Mouse (Mus musculus): ENCODE results near the gene 1810009A15Rik. TPM values are rescaled to one million over a fixed set of nuclear protein-coding genes. Genes with fewer than 3 reads are reported as not detected.
A peak's percentile ranks its signal among the peaks of the same experiment; 100 is the strongest.

The 1810009A15Rik gene
- total and polyA plus RNA-seq, 3 experiments = 157 to 218 (median 161) TPM

DNA sequence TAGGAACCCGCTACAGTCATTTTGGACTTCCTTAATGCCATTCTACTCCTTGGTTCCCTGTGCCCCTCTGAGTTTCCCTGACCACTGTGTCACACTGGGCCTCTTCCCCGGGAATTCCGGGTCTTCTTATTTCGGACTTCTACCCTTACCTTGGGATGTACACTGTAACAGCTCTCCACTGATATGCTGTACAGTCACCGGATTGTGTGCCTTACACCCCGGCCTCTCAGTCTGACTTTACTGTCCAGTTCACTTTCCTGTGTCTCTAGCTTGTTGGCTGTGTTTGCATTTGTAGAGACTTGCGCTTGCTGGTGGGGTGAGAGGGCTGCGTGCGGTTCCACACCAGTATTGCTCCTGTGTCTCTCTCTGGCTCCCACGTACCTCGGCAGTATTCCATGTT lies 41.5 kb downstream of the 1810009A15Rik start:
- TF ChIP-seq ELF1 (IDR thresholded peaks at IDR 0.05; ENCODE audit: low read depth, low read length) (no peak), RAD21 (IDR thresholded peaks at IDR 0.05; ENCODE audit: low read depth, low read length) (no peak), ZMIZ1 (IDR thresholded peaks at IDR 0.05; ENCODE audit: low read depth, low read length) (no peak), SIN3A (IDR thresholded peaks at IDR 0.05; ENCODE audit: low read length) (no peak), MEF2A (IDR thresholded peaks at IDR 0.05; ENCODE audit: borderline replicate concordance, low read depth, low read length) (no peak), USF2 (conservative IDR thresholded peaks at IDR 0.05; ENCODE audit: low read depth, low read length) (no peak), TCF12 (IDR thresholded peaks at IDR 0.05; ENCODE audit: low read depth, low read length) (no peak), CHD1 (IDR thresholded peaks at IDR 0.05; ENCODE audit: low read depth, low read length) (no peak), NELFE (IDR thresholded peaks at IDR 0.05; ENCODE audit: low read depth, low read length) (no peak), GABPA (IDR thresholded peaks at IDR 0.05; ENCODE audit: insufficient replicate concordance, low read depth, low read length) (no peak), POLR2A (IDR thresholded peaks at IDR 0.05; ENCODE audit: low read depth, low read length) (no peak), E2F4 (IDR thresholded peaks at IDR 0.05; ENCODE audit: insufficient replicate concordance, low read depth, low read length) (no peak), HCFC1 (IDR thresholded peaks at IDR 0.05; ENCODE audit: low read depth, low read length) (no peak), JUND (conservative IDR thresholded peaks at IDR 0.05; ENCODE audit: low read depth, low read length) (no peak), SMC3 (IDR thresholded peaks at IDR 0.05; ENCODE audit: low read depth, low read length) (no peak), MAZ (IDR thresholded peaks at IDR 0.05; ENCODE audit: low read depth, low read length) (no peak), ZC3H11A (IDR thresholded peaks at IDR 0.05; ENCODE audit: low read depth, low read length) (no peak)
- H3K4me3 ChIP-seq (replicated peaks in 1 of 3; ENCODE audit: low read depth in 2 of 3, low read length in 2 of 3, poor library complexity in 1 of 3) = peak overlapping the region; percentile 80 to 93 (median 89)
- peak overlapping the region; percentile 76 for H3K4me2 ChIP-seq (ENCODE audit: insufficient read depth, low read depth, poor library complexity, severe bottlenecking)
- peak overlapping the region; percentile 83 for H3K9ac ChIP-seq (ENCODE audit: insufficient read depth, low read depth)
- no peak for DNase-seq (ENCODE audit: extremely low read depth)
- no peaks in the 10 kb centered on the region for H3K27me3 ChIP-seq (replicated peaks)
- H3K36me3 ChIP-seq (replicated peaks in 1 of 2; ENCODE audit: control insufficient read depth in 1 of 2, insufficient read depth in 1 of 2, low read length in 1 of 2) = peaks cover 42 to 78% of the 10 kb centered on the region in 2 experiments
- in situ Hi-C loops (cut with MboI; ENCODE audit: low pct_ligation_motif_present, low pct_unique_long_range_greater_than_20kb, low sequenced_read_pairs) = no loop called here
- H3K27ac ChIP-seq (ENCODE audit: insufficient read depth, low read depth) = peak overlapping the region; percentile 75
- no peaks in the 10 kb centered on the region for H3K9me3 ChIP-seq (replicated peaks; ENCODE audit: low read length)
- dilution Hi-C loops (cut with MboI; ENCODE audit: extremely low pct_ligation_motif_present, extremely low pct_unique_long_range_greater_than_20kb, low sequenced_read_pairs) = no loop called here
- peaks cover 12 to 31% of the 10 kb centered on the region in 2 experiments; a peak in 3 of 4 replicates for H3K4me1 ChIP-seq (ENCODE audit: control insufficient read depth in 1 of 2, insufficient read depth in 2 of 2)
- peaks cover 6% of the 10 kb centered on the region; the same call in 1 of the 2 replicates for H3K79me2 ChIP-seq (replicated peaks; ENCODE audit: control insufficient read depth, extremely low read depth, insufficient read depth, poor library complexity, severe bottlenecking)

DNA sequence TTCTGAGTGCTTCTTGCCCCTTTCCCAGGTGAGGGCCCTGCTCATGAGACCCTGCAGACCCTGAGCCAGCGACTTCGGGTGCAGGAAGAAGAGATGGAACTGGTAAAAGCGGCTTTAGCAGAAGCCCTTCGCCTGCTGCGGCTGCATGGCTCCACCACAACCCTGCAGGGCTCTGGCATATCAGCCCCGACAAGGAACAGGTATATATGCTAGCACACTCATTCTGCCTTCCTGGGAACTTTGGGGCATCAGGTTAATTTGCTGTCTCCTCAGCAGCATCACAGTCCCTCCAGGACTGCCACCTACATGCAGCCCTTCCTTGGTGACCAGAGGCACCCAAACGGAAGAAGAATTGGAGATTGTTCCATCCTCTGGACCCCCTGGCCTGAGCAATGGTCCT lies 42.1 kb downstream of the 1810009A15Rik start:
- H3K36me3 ChIP-seq (replicated peaks in 1 of 2; ENCODE audit: control insufficient read depth in 1 of 2, insufficient read depth in 1 of 2, low read length in 1 of 2) = peaks cover 40 to 78% of the 10 kb centered on the region in 2 experiments
- dilution Hi-C loops (cut with MboI; ENCODE audit: extremely low pct_ligation_motif_present, extremely low pct_unique_long_range_greater_than_20kb, low sequenced_read_pairs) = no loop called here
- no peak for DNase-seq (ENCODE audit: extremely low read depth)
- H3K4me3 ChIP-seq (replicated peaks in 1 of 3; ENCODE audit: low read depth in 2 of 3, low read length in 2 of 3, poor library complexity in 1 of 3) = peak overlapping the region in 2 of 3 experiments; percentile 80 to 89
- peaks cover 12 to 31% of the 10 kb centered on the region in 2 experiments; a peak in 3 of 4 replicates for H3K4me1 ChIP-seq (ENCODE audit: control insufficient read depth in 1 of 2, insufficient read depth in 2 of 2)
- H3K27me3 ChIP-seq (replicated peaks) = no peaks in the 10 kb centered on the region
- peaks cover 6% of the 10 kb centered on the region; the same call in 1 of the 2 replicates for H3K79me2 ChIP-seq (replicated peaks; ENCODE audit: control insufficient read depth, extremely low read depth, insufficient read depth, poor library complexity, severe bottlenecking)
- peak overlapping the region; percentile 76 for H3K4me2 ChIP-seq (ENCODE audit: insufficient read depth, low read depth, poor library complexity, severe bottlenecking)
- H3K9ac ChIP-seq (ENCODE audit: insufficient read depth, low read depth) = peak overlapping the region; percentile 83; the same call in 1 of the 2 replicates
- in situ Hi-C loops (cut with MboI; ENCODE audit: low pct_ligation_motif_present, low pct_unique_long_range_greater_than_20kb, low sequenced_read_pairs) = no loop called here
- H3K27ac ChIP-seq (ENCODE audit: insufficient read depth, low read depth) = no peak overlapping the region
- H3K9me3 ChIP-seq (replicated peaks; ENCODE audit: low read length) = no peaks in the 10 kb centered on the region
- TF ChIP-seq RAD21 (IDR thresholded peaks at IDR 0.05; ENCODE audit: low read depth, low read length) (no peak), E2F4 (IDR thresholded peaks at IDR 0.05; ENCODE audit: insufficient replicate concordance, low read depth, low read length) (no peak), HCFC1 (IDR thresholded peaks at IDR 0.05; ENCODE audit: low read depth, low read length) (no peak), NRF1 (IDR thresholded peaks at IDR 0.05; ENCODE audit: low read depth, low read length) (no peak), USF2 (conservative IDR thresholded peaks at IDR 0.05; ENCODE audit: low read depth, low read length) (no peak), EP300 (IDR thresholded peaks at IDR 0.05; ENCODE audit: low read length) (no peak), TCF12 (IDR thresholded peaks at IDR 0.05; ENCODE audit: low read depth, low read length) (no peak), BHLHE40 (IDR thresholded peaks at IDR 0.05; ENCODE audit: low read depth, low read length) (no peak), CTCF (conservative IDR thresholded peaks at IDR 0.05 in 1 of 2, IDR thresholded peaks at IDR 0.05 in 1 of 2; ENCODE audit: low read depth in 2 of 2, low read length in 2 of 2) (no peak)

Measured in CH12.LX (cell line).